Mouse (Mus musculus) liver, embryonic 15.5 days (tissue): ENCODE measurements around the gene Myo1d. TPM values are rescaled to one million over a fixed set of nuclear protein-coding genes. Genes with fewer than 3 reads are reported as not detected.

Experiments
- ATAC-seq: fragments of 200-750 bp; cut with Nextera tagmentation; 2 replicates; pipeline ENCODE4 v1.8.0; 2017; ENCODE audit warnings: moderate number of reproducible peaks, mild to moderate bottlenecking, moderate library complexity; ENCODE audit not compliant: insufficient read depth
- H3K27ac ChIP-seq: fragments of 300-500 bp; sonication (generic); replicated peaks from 2 replicates; pipeline ENCODE4 v1.5.1; 2015; ENCODE audit warnings: mild to moderate bottlenecking, inconsistent platforms
- H3K27me3 ChIP-seq: fragments of 300-500 bp; sonication (generic); 2 replicates; pipeline ENCODE4 v1.6.1; 2015; ENCODE audit warnings: mild to moderate bottlenecking, inconsistent platforms
- H3K36me3 ChIP-seq: fragments of 300-500 bp; sonication (generic); replicated peaks from 2 replicates; pipeline ENCODE4 v1.6.1; 2015; ENCODE audit warnings: moderate library complexity, mild to moderate bottlenecking, inconsistent platforms
- H3K4me1 ChIP-seq: fragments of 300-500 bp; sonication (generic); replicated peaks from 2 replicates; pipeline ENCODE4 v1.6.1; 2015; ENCODE audit warnings: inconsistent platforms
- H3K4me2 ChIP-seq: fragments of 300-500 bp; sonication (generic); 2 replicates; pipeline ENCODE4 v1.6.1; 2015; ENCODE audit warnings: moderate library complexity, mild to moderate bottlenecking, inconsistent platforms
- H3K4me3 ChIP-seq: fragments of 300-500 bp; sonication (generic); replicated peaks from 2 replicates; pipeline ENCODE4 v1.5.1; 2015; ENCODE audit warnings: mild to moderate bottlenecking, inconsistent platforms
- H3K9ac ChIP-seq: fragments of 300-500 bp; sonication (generic); 2 replicates; pipeline ENCODE4 v1.6.1; 2015; ENCODE audit warnings: moderate library complexity, mild to moderate bottlenecking, inconsistent platforms
- H3K9me3 ChIP-seq: fragments of 300-500 bp; sonication (generic); replicated peaks from 2 replicates; pipeline ENCODE4 v1.6.1; 2016; ENCODE audit warnings: inconsistent platforms
- WGBS: fragments of 180-500 bp; shearing (Covaris S2); methylation state at CpG from one replicate; pipeline ENCODE4 v1.1.7; 2015; ENCODE audit warnings: mixed read lengths; ENCODE audit not compliant: insufficient replicate concordance; 5-methylcytosine and 5-hydroxymethylcytosine counted together
- polyA plus RNA-seq: library from polyadenylated mRNA; unstranded; fragments of >200 nt; fragmentation: Nextera tagmentation; extraction: Ambion mirVana; gene quantifications from 2 replicates; pipeline ENCODE4 v1.2.1, GENCODE M21; 2015

Gene Myo1d
- polyA plus RNA-seq: 8.6 and 9.0 TPM in 2 replicates

GRCm38 (mm10) chr11:80779527-80780344 is at the start of gene Myo1d:
Gene Myo1d, minus strand, starts transcription at chr11:80780025.
- WGBS: under 1% methylated on average over 66 of the region's 87 CpGs
- Histone ChIP-seq H3K9me3 (no peaks in the 10 kb centered on the region), H3K36me3 (no peaks in the 10 kb centered on the region), H3K9ac (peak within 1 kb of the TSS; percentile 84), H3K27ac (peak within 1 kb of the TSS; percentile 96), H3K4me3 (peak within 1 kb of the TSS; percentile 76), H3K4me1 (peaks cover 61% of the 10 kb centered on the region), H3K4me2 (peak within 1 kb of the TSS; percentile 89), H3K27me3 (peaks cover 13% of the 10 kb centered on the region)
- ATAC-seq: peak; percentile 87

- Histone ChIP-seq H3K27me3 (no peaks in the 10 kb centered on the region), H3K36me3 (no peaks in the 10 kb centered on the region), H3K4me1 (peaks cover 17% of the 10 kb centered on the region), H3K4me3 (no peak overlapping the region), H3K9ac (no peak overlapping the region), H3K27ac (no peak overlapping the region), H3K4me2 (peak overlapping the region; percentile 41), H3K9me3 (no peaks in the 10 kb centered on the region)
- WGBS: 58% methylated on average over 9 of the region's 9 CpGs
- no peak for ATAC-seq
These were observed 42.0 kb upstream of the Myo1d start for GRCm38 (mm10) chr11:80821794-80822193.

GRCm38 (mm10) chr11:80821296-80821695 is 41.5 kb upstream of the Myo1d start:
- no peaks in the 10 kb centered on the region for H3K9me3 ChIP-seq
- no peak overlapping the region for H3K9ac ChIP-seq
- WGBS: 14% methylated on average over 14 of the region's 14 CpGs
- peak overlapping the region; percentile 41 for H3K4me2 ChIP-seq
- no peak overlapping the region for H3K4me3 ChIP-seq
- no peaks in the 10 kb centered on the region for H3K36me3 ChIP-seq
- no peak overlapping the region for H3K27ac ChIP-seq
- ATAC-seq: 0 out of 2 replicates have a peak, but pooled peaks have one; percentile 45
- H3K4me1 ChIP-seq: peaks cover 17% of the 10 kb centered on the region
- H3K27me3 ChIP-seq: no peaks in the 10 kb centered on the region

GRCm38 (mm10) chr11:80820085-80820484 is 40.3 kb upstream of the Myo1d start:
- no peak overlapping the region for H3K27ac ChIP-seq
- no peak overlapping the region for H3K4me2 ChIP-seq
- WGBS: 62% methylated on average over 3 of the region's 3 CpGs

GRCm38 (mm10) chr11:80818060-80818697 is 38.4 kb upstream of the Myo1d start:
- H3K4me1 ChIP-seq: peaks cover 17% of the 10 kb centered on the region
- no peak overlapping the region for H3K4me3 ChIP-seq
- no peaks in the 10 kb centered on the region for H3K36me3 ChIP-seq
- WGBS: 48% methylated on average over 11 of the region's 11 CpGs
- peak; percentile 14; the same call in 1 of the 2 replicates for ATAC-seq
- H3K27ac ChIP-seq: no peak overlapping the region
- no peak overlapping the region; the same call in 1 of the 2 replicates for H3K9ac ChIP-seq
- no peaks in the 10 kb centered on the region for H3K9me3 ChIP-seq
- H3K27me3 ChIP-seq: peaks cover 3% of the 10 kb centered on the region; the same call in 1 of the 2 replicates
- H3K4me2 ChIP-seq: peak overlapping the region; percentile 16; the same call in 1 of the 2 replicates

More at GRCm38 (mm10) chr11:80820085-80820484, 40.3 kb upstream of the Myo1d start:
- no peaks in the 10 kb centered on the region for H3K27me3 ChIP-seq
- H3K4me1 ChIP-seq: peaks cover 17% of the 10 kb centered on the region
- no peaks in the 10 kb centered on the region for H3K36me3 ChIP-seq
- no peak overlapping the region for H3K9ac ChIP-seq
- no peak for ATAC-seq
- no peaks in the 10 kb centered on the region for H3K9me3 ChIP-seq
- no peak overlapping the region for H3K4me3 ChIP-seq

- H3K36me3 ChIP-seq: no peaks in the 10 kb centered on the region
- H3K4me2 ChIP-seq: no peak overlapping the region
- ATAC-seq: no peak
- H3K4me3 ChIP-seq: no peak overlapping the region
- H3K9ac ChIP-seq: no peak overlapping the region
- WGBS: 62% methylated on average over 7 of the region's 7 CpGs
- H3K27ac ChIP-seq: no peak overlapping the region
- H3K9me3 ChIP-seq: no peaks in the 10 kb centered on the region
- peaks cover 26% of the 10 kb centered on the region for H3K27me3 ChIP-seq
- peaks cover 14% of the 10 kb centered on the region for H3K4me1 ChIP-seq
These were observed 35.5 kb upstream of the Myo1d start for GRCm38 (mm10) chr11:80815354-80815753.

GRCm38 (mm10) chr11:80811156-80811555 is 31.3 kb upstream of the Myo1d start:
- no peak overlapping the region for H3K9ac ChIP-seq
- peak overlapping the region; percentile 77 for H3K4me2 ChIP-seq
- H3K4me3 ChIP-seq: peak overlapping the region; percentile 58; the same call in 1 of the 2 replicates
- peaks cover 55% of the 10 kb centered on the region for H3K27me3 ChIP-seq
- no peaks in the 10 kb centered on the region for H3K9me3 ChIP-seq
- WGBS: 32% methylated on average over 5 of the region's 5 CpGs
- H3K4me1 ChIP-seq: peaks cover 22% of the 10 kb centered on the region; the same call in 1 of the 2 replicates
- no peak overlapping the region for H3K27ac ChIP-seq
- no peaks in the 10 kb centered on the region for H3K36me3 ChIP-seq
- ATAC-seq: no peak

GRCm38 (mm10) chr11:80809993-80810821 is 30.4 kb upstream of the Myo1d start, which contains the start of gene Tmem98:
Gene Tmem98, plus strand, starts transcription at chr11:80810175.
- Histone ChIP-seq H3K36me3 (no peaks in the 10 kb centered on the region), H3K4me2 (peak within 1 kb of the TSS; percentile 77), H3K9ac (peak within 1 kb of the TSS; percentile 43; the same call in 1 of the 2 replicates), H3K27ac (0 out of 2 replicates have a peak within 1 kb of the TSS, but pooled peaks have one; percentile 19), H3K27me3 (peaks cover 55% of the 10 kb centered on the region), H3K4me1 (peaks cover 22% of the 10 kb centered on the region; the same call in 1 of the 2 replicates), H3K9me3 (no peaks in the 10 kb centered on the region), H3K4me3 (peak within 1 kb of the TSS; percentile 58)
- 2% methylated on average over 46 of the region's 54 CpGs for WGBS
- ATAC-seq: peak; percentile 57

GRCm38 (mm10) chr11:80809666-80809992 is 29.8 kb upstream of the Myo1d start:
- peak overlapping the region; percentile 58 for H3K4me3 ChIP-seq
- H3K27me3 ChIP-seq: peaks cover 55% of the 10 kb centered on the region
- peaks cover 22% of the 10 kb centered on the region; the same call in 1 of the 2 replicates for H3K4me1 ChIP-seq
- 0 out of 2 replicates have a peak overlapping the region, but pooled peaks have one; percentile 43 for H3K9ac ChIP-seq
- ATAC-seq: peak; percentile 10; the same call in 1 of the 2 replicates
- 55% methylated on average over 5 of the region's 6 CpGs for WGBS
- H3K4me2 ChIP-seq: peak overlapping the region; percentile 77
- H3K27ac ChIP-seq: 0 out of 2 replicates have a peak overlapping the region, but pooled peaks have one; percentile 19
- H3K36me3 ChIP-seq: no peaks in the 10 kb centered on the region
- no peaks in the 10 kb centered on the region for H3K9me3 ChIP-seq

- no peak overlapping the region for H3K4me2 ChIP-seq
- 50% methylated on average over 6 of the region's 6 CpGs for WGBS
These were observed 28.8 kb upstream of the Myo1d start for GRCm38 (mm10) chr11:80808551-80809070.

More at GRCm38 (mm10) chr11:80808551-80809070, 28.8 kb upstream of the Myo1d start:
- Histone ChIP-seq H3K4me1 (peaks cover 22% of the 10 kb centered on the region; the same call in 1 of the 2 replicates), H3K4me3 (no peak overlapping the region), H3K27me3 (peaks cover 55% of the 10 kb centered on the region), H3K9me3 (no peaks in the 10 kb centered on the region), H3K36me3 (no peaks in the 10 kb centered on the region), H3K9ac (no peak overlapping the region), H3K27ac (no peak overlapping the region)
- peak; percentile 33; the same call in 1 of the 2 replicates for ATAC-seq
